Mouse (Mus musculus): ENCODE data around the gene Bcl2l12.
"Not testable (repeated sequence)": the region's sequence is repeated elsewhere in the genome, so short reads cannot be mapped to it uniquely, and the experiment has no call there.

Bcl2l12 gene

GRCm38 (mm10) chr7:44998501-44998955 is at the start of gene Bcl2l12:
Bcl2l12 (minus strand) TSS chr7:44998712.
- no peak for DNase-seq (ENCODE audit: low spot score)

DNA sequence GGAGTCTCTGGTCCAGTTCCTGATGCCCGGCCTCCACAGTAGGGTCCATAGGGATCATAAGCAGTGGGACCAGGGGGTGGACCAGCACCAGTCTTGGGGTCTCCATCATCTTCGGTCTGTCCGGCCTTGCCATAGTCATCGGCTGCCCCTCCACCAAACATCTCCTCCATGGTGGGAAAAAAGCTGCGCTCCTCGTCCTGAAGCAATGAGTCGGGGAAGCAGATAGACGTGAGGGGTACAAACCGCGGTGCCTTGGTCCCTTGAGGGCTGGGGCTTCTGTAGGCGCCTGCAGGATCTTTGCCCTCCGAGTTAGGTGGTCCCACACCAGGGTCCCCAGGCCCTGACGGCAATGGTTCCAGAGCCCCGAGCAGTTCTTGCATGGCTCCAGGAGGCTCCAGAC is 49.0 kb upstream of the Bcl2l12 start:
- DNase-seq (ENCODE audit: low spot score), result no peak

GRCm38 (mm10) chr7:45046853-45047350 is 48.4 kb upstream of the Bcl2l12 start:
- DNase-seq (ENCODE audit: low spot score), result no peak

- DNase-seq (ENCODE audit: low spot score), result no peak
These were observed 47.2 kb upstream of the Bcl2l12 start for GRCm38 (mm10) chr7:45045741-45046140.

- no peak for DNase-seq (ENCODE audit: low spot score)
These were observed 44.8 kb upstream of the Bcl2l12 start for GRCm38 (mm10) chr7:45043307-45043706.

DNA sequence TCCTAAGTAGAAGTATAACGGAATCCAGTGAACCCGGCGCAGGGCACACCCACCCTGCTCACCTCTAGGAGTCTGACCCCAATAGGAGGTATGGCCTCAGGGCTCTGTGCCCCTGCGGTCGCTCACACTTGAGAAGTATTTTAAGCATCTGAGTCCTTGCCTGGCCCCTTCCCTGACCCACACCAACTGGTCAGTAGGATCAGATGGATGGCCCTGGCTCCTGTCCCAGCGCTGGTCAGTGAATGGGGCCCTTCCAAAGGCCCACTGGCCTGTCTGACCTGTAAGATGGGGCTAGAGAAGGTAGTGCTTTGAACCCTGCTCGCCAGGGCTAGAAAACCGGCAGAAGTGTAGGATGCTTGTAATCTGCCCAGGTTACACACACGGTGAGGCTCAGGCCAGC is 42.3 kb upstream of the Bcl2l12 start:
- no peak for DNase-seq (ENCODE audit: low spot score)

DNA sequence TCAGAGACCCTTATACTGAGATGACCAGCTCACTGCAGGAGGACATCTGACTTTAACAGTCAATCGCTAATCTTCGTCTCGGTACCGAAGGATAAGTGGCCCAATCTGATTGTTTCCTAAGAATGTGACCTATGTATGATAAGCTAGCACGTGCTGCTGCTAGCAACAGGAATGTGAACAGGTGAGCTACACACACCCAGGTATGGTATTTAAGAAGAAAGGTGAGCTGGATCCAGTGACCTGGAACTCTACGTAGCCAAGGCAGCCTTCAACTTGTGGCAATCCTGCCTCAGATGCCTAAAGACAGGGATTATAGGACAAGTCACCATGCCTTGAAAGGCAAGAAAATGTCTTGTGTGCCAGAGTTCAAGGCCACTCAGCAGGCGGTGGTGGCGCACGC is 39.9 kb upstream of the Bcl2l12 start:
- DNase-seq (ENCODE audit: low spot score), result no peak

GRCm38 (mm10) chr7:45037720-45038361 is 39.3 kb upstream of the Bcl2l12 start:
- DNase-seq (ENCODE audit: low spot score), result peak; percentile 73

- no peak for DNase-seq (ENCODE audit: low spot score)
These were observed 38.2 kb upstream of the Bcl2l12 start for GRCm38 (mm10) chr7:45036702-45037101.

GRCm38 (mm10) chr7:45035631-45036030 is 37.1 kb upstream of the Bcl2l12 start:
- no peak for DNase-seq (ENCODE audit: low spot score)

DNA sequence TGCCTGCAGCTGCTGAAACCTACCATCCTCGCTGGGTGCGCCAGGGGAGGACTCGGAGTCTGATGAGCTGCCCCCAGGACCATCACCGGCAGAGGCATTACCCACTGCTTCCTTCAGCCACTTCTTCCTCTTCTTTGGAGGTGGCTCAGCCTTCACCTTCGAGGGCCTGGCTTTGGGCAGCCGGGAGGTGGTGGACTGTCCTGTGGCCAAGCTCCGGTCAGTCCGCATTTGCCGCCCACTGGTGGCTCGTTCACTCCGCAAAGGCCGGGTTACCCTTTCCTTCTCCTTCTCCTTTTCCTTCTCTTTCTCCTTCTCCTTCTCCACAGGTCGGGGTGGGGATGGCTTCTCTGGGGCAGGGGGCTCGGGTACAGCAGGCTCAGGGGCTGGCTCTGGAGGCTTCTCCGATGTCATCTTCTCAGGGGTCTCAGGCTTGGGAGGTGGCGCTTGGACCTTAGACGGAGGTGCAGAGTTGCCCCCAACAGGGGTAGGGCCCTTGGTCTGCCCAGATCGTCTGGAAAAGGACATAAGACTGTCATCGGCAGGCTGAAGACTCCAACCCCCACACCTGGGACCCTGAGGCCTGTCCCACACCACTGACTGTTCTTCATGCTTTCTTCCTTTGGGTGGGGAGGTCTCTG is 35.3 kb upstream of the Bcl2l12 start:
- DNase-seq (ENCODE audit: low spot score), result no peak

- no peak for DNase-seq (ENCODE audit: low spot score)
These were observed 32.3 kb upstream of the Bcl2l12 start for GRCm38 (mm10) chr7:45030857-45031256.

- no peak for DNase-seq (ENCODE audit: low spot score)
These were observed 31.5 kb upstream of the Bcl2l12 start for GRCm38 (mm10) chr7:45029995-45030394.

DNA sequence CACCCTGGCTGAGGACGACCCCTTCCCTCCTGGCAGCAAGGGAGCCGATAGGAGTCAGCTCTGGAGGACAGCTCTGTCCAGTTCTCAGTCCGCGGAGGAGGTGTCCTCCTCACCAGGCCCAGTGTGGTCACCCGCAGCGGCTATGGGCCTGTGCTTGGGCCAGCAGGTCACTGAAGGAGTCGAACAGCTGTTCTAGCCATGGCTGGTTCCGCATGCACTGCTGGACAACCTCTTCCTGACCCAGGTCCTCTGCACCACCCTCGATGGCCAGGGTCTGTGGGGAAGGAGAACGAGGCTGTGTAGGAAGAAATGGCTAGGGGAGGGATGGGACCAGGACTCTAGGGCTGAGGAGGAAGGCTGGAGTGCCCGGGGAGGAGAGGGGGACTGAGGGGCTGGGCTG is 29.8 kb upstream of the Bcl2l12 start:
- DNase-seq (ENCODE audit: low spot score), result no peak

DNA sequence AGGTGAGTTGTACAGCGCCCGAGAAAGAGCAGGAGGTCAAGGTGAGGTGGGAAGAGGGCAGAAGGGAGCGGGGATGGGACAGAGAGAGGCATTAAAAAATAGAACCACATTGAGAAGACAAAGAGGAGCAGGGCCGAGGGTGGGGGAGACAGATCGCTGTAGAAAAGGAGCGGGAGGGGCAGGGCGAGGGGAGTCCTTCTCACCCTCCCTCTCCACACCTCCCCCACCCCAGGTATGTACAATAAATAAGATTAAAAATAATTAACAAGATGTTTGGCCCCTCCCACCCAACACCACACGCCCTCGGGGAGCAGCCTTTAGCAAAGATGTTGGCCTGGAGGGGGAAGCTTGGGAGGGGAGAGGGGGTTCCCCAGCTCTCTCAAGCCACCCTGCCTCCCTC is 29.2 kb upstream of the Bcl2l12 start:
- no peak for DNase-seq (ENCODE audit: low spot score)

DNA sequence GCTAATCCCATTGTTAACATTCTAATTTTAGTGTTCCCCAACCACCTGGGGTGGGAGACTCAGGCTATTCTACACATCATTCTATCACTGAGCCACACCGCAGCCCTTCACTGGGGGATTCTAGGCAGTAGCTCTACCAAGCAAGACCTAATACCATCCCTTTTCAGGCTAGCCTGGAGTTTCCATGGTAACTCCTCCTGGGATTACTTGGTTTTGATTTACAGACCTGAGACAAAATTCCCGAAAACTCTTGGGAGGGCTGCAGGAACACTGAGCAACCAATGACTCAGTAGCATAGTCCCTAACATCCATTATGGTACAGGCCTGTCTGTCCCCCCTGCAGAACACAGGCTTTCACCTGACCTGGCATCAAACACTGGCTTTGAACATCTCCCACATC is 27.7 kb upstream of the Bcl2l12 start:
- DNase-seq (ENCODE audit: low spot score), result no peak

DNA sequence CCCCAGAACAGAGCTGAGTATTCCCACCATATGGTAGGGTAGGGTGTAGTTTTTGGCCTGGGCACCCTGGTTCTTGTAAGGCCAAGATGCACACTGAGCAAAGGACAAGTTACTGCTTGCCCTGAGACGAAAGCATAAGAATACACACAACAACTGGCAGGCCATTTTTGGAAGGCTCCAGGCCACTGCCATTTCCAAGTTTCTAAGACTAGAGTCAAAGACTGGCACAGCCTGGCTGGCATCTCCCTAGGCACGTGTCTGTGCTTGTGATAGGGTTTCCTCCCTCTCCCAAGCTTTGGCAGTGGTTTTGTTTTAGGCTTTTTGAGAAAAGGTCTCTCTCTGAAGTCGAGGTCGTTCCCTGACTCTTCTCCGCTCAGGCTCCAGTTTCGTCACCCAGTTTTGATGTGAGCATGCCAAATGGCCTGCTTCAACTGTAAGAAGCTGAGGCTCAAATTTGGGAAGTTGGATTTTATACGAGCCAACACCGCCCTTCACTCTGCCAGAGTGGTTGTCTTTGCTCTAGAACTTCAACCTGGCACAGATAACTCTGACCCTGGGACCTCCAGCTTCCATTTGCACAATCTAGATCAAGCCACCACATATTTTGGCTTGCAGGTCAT is 27.2 kb upstream of the Bcl2l12 start:
- no peak for DNase-seq (ENCODE audit: low spot score)

DNA sequence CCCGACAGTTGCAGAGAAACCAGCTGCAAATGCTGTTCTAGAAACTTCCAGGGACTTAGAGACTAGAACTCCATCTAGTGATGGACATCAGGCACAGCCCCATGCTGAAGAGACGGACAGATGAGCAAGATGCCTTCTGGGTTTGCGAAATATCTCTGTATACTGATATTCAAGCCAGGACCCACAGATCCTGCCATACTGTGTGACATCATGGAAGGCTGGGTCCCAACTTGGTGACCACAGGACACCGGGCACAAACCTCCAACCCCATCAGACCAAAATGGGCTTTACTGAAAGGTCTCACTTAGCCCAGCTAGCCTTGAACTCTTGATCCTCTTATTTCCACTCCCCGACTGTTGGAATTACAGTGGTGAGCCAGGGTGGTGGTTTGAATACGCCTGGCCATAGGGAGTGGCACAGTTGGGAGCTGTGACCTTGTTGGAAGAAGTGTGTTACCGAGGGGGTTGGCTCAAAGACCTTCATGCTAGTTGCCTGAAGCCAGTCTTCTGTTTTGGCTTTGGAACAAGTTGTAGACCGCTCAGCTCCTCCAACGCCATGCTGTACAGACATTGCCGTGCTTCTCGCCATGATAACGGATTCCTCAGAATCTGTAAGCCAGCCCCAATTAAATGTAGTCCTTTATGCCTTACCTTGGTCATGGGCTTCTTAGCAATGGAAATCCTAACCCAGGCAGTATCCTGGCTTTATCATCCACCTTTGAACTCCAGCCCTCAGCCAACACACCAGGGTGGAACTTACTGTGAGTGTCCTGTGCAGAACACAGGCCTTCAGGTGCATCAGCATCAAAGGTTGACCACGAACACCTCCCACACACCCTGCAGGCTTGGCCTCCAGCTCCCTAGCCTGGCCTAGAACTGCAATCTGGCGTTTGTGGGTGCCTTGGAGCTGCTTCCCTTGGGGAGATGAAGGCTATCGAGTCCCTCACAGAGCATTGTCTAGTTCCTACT is 26.1 kb upstream of the Bcl2l12 start:
- no peak for DNase-seq (ENCODE audit: low spot score)

DNA sequence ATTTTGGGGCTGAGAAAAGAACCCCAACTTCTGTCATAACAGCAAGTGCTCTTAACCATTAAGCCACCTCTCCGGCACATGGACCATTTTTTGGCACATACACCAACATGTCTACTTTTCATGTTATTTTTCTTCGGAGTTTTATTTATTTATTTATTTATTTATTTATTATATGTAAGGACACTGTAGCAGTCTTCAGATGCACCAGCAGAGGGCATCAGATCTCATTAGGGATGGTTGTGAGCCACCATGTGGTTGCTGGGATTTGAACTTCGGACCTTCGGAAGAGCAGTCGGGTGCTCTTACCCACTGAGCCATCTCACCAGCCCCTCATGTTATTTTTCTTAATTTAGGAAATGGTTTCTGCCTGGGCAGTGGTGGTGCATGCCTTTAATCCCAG is 25.2 kb upstream of the Bcl2l12 start:
- not testable (repeated sequence) for DNase-seq (ENCODE audit: low spot score)

GRCm38 (mm10) chr7:45020225-45020624 is 21.7 kb upstream of the Bcl2l12 start:
- DNase-seq (ENCODE audit: low spot score), result no peak

GRCm38 (mm10) chr7:45019031-45019571 is 20.6 kb upstream of the Bcl2l12 start:
- no peak for DNase-seq (ENCODE audit: low spot score)
